Mouse (Mus musculus) ovary, postnatal 14 days (tissue): ENCODE data around the gene Slc35a1.
"Not testable (repeated sequence)": the region's sequence is repeated elsewhere in the genome, so short reads cannot be mapped to it uniquely, and the experiment has no call there.

Source experiments
- DNase-seq: peaks from one replicate; pipeline ENCODE4 v3.0.0; 2022; ENCODE audit warnings: low spot score

Slc35a1 gene

DNA sequence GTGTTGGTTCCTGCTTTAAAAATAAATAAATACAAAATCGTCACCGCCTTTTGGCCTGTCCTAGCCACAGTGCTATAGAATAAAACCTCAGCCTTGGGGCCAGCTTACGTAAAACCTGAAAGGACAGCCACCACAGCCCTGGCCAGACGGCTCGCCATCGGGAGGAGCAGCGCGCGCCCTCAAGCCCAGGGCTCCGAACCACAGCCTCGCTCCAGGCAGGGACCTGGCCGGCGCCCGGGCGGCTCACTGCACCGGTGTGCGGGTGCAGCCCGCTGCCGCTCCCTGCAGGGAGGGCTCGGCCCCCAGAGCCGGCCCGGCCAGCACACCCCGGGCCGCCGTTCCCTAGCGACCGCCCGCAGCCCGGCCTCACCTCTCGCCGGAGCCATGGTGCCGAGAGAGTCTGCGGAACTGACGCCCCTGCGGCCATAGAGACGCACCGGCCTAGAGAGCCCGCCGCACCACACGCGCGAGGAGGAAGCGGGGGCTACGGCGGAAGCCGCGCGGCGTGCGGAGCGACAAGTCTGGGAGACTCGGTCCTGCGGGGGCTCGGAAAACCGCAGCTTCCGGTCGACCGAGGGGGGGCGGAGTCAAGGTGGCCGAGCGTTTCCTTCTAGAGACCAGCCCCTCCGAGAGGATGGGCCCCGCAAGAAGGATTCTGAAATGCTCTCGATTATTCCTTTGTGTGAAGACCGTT lies at the start of gene Slc35a1:
TSS of gene Slc35a1 (minus strand) at position 565 of the 694 bp plus-strand sequence.
- DNase-seq = peak; percentile 83

DNA sequence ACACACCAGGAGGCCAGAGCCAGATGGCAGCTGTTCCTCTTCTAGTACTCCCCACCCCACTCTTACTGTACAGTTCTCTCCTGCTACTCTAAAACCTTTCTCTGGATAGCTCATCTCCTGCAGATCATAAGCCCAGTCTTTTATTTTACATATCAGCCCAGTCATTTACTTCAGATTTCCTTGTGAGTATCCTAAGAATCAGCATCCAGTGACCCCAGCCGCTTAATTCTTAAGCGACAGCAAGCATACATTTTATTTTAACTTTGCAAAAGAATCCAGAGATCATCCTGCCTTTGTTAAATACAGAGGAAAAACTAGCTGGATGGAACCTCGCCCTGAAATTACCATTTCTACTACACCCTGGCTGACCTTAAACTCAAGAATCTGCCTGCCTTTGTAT lies 47.2 kb upstream of the Slc35a1 start:
- no peak for DNase-seq

DNA sequence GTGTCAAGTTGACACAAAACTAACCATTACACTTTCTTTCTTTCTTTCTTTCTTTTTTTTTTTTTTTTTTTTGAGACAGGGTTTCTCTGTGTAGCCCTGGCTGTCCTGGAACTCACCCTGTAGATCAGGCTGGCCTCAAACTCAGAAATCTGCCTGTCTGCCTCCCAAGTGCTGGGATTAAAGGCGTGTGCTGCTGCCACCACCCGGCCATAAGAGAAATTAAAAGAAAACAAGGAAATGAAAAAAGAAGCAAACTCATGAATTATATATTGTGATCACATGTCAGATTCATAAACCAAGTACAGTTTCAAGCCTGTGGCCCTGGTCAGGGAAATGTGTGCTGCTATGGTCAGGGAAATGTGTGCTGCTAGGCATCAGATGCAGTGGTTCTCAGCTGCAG lies 46.2 kb upstream of the Slc35a1 start:
- DNase-seq = not testable (repeated sequence)

DNA sequence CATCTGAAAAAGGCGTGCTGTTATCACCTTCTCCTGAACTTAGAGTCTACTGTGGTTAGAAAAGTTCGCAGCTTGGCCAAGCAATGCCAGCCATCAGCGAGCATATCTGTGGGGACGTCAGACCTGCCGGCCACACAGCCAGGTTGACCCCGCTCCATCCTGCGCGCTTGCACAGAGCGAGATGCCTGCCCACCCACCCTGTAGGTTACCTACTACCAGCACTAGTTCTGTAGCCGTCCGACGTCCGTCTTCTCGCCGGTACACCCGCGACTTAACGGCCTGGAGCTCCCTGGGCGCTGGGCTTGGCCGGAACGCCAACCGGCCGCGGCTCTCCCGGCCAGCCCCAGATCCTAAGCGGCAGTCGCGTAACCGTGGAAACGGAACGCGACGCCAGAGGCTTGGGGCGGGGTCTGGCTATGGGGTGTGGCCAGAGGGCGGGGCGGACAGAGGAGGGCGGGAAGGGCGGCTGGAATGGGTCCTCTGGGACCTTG lies 42.7 kb upstream of the Slc35a1 start, which contains the start of gene Cfap206:
TSS of gene Cfap206 (minus strand) at position 356 of the 491 bp plus-strand sequence.
- DNase-seq = peak; percentile 47

DNA sequence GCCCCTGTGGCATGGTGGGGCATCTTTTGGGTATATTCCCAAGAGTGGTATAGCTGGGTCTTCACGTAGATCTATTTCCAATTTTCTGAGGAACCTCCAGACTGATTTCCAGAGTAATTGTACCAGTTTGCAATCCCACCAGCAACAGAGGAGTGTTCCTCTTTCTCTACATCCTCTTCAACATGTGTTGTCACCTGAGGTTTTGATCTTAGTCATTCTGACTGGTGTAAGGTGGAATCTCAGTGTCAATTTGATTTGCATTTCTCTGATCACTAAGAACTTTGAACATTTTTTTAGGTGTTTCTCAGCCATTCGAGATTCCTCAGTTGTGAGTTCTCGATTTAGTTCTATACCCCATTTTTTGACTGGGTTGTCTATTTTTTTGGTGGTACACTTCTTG lies 38.5 kb upstream of the Slc35a1 start:
- not testable (repeated sequence) for DNase-seq

DNA sequence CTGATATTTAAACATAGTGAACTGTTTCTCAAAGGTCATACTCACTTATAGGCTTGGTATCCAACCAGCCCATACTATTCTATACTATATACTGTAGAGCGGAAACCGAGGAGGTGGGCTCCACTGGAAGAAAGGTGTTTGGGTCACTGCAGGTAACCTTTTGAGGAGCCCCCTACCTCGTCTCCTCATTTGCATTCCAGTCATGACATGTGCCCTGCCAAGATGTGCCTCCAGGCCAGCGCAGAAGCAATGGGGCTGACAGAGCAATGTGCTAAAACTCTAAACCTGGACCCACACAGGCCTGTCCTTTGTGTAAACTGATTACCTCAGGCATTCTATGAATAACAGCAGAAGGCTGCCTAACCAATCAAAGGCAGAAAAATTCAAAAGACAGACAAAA lies 37.1 kb upstream of the Slc35a1 start:
- DNase-seq = no peak

DNA sequence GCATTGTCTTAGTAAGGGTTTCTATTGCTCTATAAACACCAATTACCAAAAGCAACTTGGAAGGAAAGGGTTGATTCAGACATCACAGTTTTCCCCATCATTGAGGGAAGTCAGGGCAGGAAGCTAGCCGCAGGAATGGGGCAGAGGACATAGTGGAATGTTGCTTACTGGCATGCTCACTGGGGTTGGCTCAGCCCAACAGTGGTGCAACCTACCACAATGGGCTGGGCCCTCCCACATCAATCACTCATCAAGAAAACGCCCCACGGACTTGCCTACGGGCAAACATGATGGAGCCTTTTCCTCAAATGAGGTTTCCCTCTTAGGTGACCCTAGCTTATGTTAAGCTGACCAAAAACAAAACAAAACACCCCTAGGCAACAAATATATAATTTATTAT lies 35.9 kb upstream of the Slc35a1 start:
- DNase-seq = no peak

DNA sequence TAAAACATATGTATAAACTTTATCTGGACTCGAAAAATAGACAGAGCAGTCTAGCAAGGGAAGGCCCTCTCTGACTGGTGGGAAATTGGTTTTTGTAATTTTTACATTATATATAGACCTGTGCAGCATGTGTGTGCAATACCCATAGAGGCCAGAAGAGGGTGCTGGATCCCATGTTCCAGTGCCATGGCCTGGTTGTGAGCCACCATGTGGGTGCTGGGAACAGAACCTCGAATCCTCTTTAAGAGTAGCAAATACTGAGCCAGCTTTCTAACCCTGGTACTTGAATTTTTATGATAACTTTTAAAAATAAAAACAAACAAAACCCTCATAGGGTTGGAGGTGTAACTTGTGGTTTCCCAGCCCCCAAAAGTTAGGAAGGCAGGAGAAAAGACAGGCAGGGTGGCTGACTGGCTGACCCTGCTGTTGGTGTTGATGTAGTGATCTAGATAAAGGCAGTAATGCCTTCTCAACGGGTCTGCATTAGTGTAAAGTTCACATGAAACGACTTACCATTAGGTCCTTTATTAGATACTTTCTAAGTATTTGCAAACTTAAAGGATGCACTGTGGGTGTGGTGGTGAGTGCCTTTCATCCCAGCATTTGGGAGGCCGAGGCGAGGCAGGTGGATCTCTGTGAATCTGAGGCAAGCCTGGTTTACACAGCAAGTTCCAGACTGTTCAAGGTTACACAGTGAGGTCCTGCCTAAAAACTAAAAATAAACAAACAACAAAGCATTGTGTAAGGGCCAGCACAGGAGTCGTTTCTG lies 33.1 kb upstream of the Slc35a1 start:
- no peak for DNase-seq

DNA sequence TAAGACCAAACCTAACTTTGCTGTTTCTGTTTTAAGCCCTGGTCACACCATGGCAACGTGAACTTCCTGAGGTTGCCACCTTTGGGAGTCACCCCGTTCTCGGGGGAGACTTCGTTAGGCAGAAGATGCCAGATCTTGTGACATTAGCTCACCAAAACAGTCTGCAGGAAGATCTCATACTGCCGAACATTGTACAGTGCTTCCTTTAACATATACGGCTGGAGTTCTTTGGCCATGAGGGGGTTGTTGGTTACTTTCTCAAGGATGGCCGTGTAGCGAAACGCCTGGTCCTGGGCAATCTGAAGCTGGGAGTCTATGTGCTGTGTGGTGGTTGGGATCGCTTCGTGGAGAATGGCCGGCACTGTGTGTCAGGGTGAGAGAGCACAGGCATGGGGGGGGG lies 32.2 kb upstream of the Slc35a1 start:
- no peak for DNase-seq

DNA sequence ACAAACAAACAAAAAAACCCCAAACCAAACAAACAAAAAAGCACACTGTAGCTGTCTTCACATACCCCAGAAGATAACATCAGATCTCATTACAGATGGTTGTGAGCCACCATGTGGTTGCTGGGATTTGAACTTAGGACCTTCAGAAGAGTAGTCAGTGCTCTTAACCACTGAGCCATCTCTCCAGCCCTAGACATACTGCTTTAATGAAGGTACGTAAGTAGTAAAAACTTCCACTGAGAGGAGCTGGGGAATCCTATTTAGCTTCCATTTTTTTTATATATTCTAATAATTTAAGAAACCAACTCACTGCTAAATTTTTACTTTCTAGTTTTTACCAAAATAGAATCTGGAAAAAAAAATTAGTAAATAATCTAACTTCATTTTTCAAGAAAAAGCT lies 27.8 kb upstream of the Slc35a1 start:
- DNase-seq = no peak

DNA sequence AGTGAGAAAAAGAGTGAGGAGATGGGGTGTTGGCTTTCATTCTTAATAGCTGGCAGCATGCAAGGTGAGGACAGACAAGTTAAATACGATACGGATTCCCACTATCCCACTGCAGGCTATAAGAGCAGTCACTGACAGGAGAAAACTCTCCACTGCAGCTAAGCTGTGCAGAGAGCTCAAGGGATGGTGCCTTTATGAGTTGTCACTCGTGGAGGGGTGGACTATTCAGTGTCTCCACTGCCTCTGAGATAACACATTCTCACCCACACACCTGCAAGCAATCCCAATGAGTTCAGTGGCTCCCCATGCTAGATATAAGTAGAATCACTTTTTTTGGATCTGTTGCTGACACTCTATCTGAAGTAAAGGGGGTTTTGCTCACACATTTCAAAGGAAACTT lies 20.9 kb upstream of the Slc35a1 start:
- no peak for DNase-seq

DNA sequence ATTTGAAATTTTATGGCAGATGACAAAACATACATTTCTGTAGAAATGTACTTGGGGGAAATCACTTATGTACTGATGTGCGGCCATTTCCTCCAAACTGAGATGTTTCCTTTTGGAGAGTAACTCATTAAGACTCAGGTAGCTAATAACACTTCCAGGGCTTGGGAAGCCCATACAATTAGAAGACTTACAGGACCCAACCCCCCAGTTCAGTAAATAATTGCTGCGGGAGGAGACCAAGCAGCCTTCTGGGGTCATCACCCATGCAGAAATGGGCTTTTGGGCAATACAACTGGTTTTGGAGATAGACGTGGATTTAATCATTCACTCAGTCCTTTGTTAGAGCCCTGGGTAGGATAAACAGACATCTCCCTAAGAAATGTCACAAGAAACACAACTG lies 20.0 kb upstream of the Slc35a1 start:
- no peak for DNase-seq

DNA sequence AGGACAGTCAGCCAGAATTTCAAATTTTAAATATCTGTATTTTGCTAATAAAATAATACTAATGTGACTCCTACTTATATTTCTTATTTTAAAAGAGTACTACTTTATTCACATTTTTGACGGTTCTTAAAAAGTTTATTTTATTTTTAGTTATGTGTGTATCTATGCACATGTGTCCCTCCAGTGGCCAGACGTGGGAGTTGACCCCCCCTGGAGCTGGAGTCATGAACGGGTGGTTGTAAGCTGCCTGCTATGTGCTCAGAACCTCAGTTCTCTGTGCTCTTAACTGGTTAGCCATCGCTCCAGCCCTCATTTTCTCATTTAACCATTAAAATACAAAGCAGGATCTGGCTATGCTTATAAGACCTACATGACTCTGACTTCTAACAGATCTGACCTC lies 15.8 kb upstream of the Slc35a1 start:
- DNase-seq = no peak

DNA sequence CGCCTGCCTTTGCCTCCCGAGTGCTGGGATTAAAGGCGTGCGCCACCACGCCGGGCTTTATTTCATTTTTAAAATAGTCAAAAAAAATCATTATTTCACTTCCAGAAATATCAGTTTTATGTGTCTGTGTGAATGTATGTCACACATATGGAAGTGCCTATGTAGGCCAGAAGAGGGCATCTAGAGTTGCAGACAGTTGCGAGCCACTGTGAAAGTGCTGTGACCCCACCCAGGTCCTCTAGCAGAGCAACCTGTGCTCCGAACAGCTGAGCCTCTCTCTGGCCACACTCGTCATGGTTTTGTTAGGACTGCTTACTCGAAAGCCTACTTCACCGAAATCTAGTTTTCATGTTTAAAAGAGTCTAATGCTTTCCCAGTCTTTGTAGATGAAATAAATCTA lies 15.0 kb upstream of the Slc35a1 start:
- DNase-seq = no peak

DNA sequence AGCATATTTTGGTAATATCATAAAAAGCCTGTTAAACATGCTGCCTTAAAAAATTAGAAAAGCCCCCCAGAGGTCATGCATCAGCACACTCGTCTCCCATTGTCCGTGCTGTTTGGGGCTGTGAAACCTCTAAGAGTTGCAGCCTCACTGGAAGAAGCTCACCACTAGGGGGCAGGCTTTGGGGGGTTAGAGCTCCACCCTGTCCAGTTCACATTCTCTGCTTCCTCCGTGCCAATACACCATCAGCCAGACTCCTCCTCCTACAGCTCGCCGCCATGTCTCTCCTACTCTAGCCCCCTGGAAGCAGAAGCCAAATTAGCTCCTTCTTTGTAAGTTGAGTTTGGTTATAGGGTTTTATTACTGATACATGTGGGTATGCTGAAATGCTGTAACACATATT lies 14.3 kb upstream of the Slc35a1 start:
- DNase-seq = peak; percentile 22

DNA sequence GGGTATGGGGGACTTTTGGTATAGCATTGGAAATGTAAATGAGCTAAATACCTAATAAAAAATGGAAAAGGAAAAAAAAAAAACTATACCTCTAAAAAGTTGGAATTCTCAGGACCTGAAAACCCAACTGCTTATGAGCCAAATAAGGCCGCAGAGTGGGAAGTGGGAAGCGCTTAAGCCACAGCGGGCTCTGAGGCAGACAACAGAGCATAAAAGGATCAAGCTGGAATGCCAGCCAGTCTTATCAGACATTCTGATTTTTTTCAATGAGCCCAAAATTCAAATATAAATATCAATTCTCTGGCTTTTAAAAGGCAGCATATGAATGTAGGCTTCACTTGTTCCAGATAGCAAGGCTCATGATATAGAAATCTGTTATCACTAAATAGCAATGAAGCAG lies 783 bp upstream of the Slc35a1 start:
- no peak for DNase-seq

DNA sequence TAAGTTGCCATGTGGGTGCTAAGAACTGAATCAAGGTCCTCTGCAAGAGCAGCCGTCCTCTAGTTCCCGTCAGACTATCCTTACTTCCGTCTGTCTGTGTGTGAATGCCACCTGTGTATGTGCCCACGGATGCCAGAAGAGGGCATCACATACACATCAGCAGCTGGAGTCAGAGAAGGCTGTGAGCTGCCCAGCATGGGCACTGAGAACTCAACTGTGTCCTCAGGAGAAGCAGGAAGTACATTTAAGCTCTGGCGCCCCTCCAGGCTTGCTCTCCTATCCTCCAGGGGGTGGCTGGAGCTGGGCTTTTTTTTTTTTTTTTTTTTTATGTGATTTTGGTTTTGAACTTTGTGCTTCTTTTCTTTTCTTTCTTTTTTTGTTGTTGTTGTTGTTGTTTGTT lies 6.7 kb downstream of the Slc35a1 start:
- no peak for DNase-seq

DNA sequence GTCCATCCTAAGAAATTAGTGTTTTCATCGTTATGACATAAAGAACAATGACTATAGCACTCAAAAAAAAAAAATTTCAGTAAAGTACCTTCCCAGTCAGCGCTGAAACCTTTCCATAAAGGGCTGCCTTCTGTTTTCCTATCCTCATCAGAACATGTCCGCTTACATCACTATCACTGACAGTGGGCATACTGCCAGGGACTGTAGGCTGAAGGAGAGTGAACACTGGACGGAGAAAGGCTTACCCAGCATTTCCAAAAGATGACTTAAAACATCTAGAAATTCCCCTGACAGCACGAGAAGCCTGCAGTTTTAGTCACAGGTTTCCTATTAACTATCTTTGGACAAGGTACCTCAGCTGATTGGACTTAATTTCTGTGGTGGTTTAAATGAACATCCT lies 13.5 kb downstream of the Slc35a1 start:
- no peak for DNase-seq

DNA sequence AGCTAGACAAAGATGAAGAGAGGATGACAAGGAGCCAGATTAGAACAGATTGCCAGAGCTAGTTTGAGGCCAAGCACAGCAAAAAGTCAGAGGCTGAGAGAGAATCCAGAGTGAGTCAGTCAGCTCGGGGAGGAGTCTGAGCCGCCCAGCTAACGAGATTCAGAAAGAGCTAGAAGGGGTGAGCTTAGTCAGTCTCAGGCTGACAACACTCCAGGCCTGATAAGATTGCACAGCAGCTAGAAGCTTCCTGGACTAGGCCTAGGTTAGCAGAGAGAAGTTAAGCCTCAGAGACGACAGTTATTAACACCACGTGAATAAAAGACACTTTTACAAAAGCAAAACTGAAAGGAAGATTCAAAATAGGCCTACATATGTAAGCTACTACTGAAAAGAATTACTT lies 19.3 kb downstream of the Slc35a1 start:
- no peak for DNase-seq

DNA sequence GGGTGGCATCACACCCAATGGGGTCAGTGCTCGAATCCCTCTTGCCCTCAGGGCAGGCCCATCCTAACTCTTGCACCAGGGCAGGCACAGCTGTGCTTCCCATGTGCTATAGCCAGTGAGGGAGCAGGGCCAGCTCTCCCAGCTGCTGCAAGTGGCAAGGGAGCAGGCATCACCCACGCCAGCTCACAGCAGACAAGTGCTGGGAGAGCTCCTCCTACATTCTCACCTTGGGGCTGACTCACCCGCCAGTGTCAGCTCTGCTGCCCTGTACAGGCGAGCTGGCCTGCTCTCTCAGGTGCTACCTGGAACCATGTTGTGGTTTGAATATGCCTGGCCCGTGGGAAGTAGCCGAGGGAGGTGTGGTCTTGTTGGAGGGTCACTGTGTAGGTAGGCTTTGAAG lies 25.3 kb downstream of the Slc35a1 start:
- no peak for DNase-seq

DNA sequence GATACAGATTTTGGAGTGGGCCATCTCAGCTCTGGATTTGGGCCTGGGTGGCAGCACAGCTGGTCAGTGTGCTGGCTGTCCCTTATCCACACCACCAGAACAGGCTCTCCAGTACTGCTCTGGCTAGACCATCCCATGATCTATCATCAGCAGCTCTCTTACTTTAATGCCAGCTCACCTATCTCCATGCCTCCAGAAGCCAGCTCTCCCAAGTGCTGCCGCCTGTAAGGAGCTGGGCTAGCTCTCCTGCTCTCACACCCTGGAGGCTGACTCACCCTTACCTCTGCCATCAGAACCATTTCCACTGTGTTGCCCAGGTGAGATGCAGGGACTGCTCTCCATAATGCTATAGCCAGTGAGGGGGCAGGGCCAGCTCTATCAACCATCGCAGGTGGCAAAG lies 25.7 kb downstream of the Slc35a1 start:
- DNase-seq = no peak

DNA sequence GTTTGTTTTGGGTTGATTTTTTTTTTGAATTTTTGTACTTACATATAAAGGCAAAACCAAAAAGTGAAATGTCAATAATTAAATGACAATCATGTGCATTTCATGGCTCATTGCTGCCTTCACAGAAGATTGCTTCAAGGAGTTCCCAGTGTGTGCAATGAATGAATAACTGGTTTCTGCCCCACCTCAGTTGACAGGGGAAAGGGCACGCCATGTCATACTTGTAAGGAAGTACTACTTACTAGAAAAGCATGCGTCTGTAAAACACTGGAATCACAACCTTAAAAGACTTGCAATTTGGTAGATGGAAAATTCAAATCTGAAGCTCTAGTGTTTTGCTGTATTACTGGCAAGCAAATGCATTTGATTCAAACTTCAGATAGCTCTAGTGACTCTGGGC lies 28.2 kb downstream of the Slc35a1 start:
- DNase-seq = no peak

DNA sequence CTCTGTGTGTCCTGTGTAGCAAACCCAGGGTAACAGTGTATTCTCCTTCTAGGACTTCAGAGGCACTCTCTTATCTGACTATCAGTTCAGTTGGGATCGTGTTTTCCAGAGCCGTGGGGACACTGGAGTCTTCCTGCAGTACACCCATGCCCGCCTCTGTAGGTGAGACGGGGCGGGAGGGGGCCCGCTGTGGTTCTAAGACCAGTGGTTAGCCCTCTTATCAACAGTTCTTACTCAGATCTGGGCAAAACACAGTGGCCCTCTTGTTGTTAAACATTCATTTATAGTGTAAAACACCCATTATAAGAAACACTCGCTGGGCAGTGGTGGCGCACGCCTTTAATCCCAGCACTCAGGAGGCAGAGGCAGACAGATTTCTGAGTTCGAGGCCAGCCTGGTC lies 31.1 kb downstream of the Slc35a1 start:
- DNase-seq = no peak

DNA sequence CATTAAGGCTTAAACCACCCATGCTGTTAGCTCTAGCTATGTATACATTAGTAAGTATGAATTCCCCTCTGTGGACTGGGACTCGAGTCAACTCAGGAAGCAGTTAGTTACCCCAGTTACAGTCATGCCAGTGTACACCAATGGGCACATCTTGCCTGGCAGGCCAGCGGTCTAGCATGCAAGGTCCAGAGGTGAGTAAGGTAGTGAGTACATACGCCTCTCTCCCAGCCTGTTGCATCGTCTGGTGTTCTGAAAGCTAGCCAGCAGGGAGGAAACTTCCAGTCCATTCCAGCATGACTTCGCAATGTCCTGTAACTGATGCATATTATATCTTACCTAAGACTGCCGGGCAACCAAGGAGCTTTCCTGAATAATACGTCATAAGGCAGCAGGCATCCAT lies 34.1 kb downstream of the Slc35a1 start:
- DNase-seq = no peak
